Mouse (Mus musculus): Measurements from ENCODE around the gene Gps2.

DNA sequence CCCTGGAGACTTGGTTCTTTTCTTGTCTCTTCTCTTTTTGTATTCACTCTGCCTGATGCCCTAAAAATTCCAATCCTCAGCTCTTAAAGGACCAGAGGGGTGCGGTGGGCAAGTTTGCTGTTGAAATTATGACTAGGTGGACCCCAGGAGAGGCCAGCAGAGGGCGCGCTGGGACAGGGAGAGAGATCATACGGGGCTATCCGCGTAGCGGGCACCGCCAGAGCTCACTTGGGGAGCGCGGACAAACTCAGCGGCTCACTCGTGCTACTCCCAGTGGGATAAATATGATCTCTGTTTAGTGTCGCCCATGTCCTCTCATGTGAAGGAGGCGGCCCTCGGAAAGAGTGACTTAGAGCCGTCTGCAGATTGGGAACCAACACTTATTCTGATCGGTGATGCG is 20.5 kb downstream of the Gps2 start:
- 0 out of 2 replicates have a peak, but pooled peaks have one; percentile 40 for TF ChIP-seq POLR2A (IDR thresholded peaks at IDR 0.05; ENCODE audit: control insufficient read depth, low read depth, low read length)
- peak; percentile 87 for TF ChIP-seq CTCF (IDR thresholded peaks at IDR 0.05; ENCODE audit: control insufficient read depth, insufficient read depth, insufficient replicate concordance, low read depth, low read length)
